Mouse (Mus musculus): ENCODE results near the gene Rbpj.
A peak's percentile ranks its signal among the peaks of the same experiment; 100 is the strongest.
"Not testable (repeated sequence)": the region's sequence is repeated elsewhere in the genome, so short reads cannot be mapped to it uniquely, and the experiment has no call there.

Gene Rbpj

DNA sequence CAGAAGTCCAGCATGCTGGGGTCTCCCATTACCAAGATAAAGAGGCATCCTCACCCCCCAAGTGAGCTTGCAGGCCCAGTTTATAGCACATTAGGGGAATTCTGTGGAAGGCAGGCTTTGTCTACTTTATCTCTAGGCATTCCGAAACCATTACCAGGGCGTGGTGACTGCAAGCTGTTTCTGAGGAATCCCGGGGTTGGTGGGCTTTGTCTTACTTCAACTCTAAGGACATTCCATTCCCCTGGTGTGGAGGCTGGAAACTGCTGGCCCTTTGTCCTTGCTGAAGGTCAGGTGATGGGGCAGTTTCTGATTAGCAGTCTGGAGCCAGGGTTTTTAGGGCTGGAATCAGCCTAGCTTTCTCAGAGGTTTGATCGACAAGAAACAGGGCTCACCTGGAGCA lies 205.6 kb downstream of the Rbpj start:
- DNase-seq (ENCODE audit: low spot score in 2 of 2) = no peak

DNA sequence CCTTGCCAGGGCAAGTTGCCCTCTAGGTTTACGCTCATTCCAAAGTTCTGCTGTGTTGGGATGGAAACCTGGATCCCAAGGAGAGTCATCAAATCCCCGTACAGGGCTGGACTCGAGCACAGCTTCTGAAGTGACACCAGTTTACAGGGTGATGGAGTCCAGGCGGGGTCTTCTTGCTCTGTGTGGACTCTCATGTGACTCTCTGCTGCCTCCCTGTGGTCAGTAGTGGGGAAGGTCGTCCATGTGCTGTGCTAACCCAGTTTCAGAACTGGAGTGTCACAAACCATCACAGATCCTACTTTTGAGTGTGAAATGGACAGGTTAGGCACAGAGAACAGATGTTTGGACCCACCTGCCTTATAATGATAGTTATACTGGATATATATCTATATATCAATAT lies 206.4 kb downstream of the Rbpj start:
- DNase-seq (ENCODE audit: low spot score in 2 of 2) = peak; percentile 53 to 65

DNA sequence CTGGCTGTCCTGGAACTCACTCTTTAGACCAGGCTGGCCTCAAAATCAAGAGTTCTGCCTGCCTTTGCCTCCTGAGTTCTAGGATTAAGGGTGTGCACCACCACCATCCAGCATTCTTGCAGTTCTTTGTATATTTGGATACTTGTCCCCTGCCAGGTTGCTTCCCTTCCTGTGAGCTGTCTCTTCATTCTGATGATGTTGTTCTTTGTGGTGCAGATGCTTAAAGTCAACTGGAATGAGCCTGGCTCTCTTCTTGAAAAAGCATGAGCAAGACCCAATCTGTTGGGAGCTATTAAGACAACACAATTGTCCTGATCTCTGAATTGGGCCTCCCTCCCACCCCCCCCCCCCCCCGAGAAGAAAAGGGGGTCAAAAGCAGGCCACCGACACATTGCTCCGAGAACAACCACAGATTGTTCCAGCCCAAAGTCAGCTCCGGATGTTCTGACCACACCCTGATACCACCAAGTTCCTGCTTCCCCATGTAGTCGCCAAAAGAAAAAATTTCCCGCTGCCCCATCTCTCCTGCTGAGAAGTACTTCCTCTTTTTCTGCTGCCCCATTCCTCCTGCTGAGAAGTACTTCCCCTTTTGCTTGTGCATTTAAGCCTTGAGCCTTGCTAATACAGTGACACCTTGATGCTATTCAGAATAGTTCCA lies 207.7 kb downstream of the Rbpj start:
- DNase-seq (ENCODE audit: low spot score in 2 of 2) = not testable (repeated sequence)

DNA sequence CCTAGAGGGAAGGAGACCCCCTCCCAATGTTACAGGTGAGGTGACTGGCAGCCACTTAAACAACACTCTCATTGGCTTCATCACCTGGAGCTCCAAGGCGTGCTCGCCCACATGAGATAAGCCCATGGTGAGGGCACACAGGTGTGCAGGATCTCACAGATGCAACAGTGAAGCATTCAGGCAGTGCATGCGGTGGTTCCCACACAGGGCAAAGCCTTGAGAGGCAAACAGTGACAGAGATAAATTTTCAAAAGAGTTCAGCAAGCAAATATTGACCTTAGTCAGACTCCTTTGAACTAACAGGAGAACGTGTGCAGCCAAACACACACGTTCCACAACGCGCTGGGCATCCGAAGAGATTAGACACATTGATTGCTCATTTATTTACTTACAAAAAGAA lies 210.7 kb downstream of the Rbpj start:
- DNase-seq (ENCODE audit: low spot score in 2 of 2) = no peak

DNA sequence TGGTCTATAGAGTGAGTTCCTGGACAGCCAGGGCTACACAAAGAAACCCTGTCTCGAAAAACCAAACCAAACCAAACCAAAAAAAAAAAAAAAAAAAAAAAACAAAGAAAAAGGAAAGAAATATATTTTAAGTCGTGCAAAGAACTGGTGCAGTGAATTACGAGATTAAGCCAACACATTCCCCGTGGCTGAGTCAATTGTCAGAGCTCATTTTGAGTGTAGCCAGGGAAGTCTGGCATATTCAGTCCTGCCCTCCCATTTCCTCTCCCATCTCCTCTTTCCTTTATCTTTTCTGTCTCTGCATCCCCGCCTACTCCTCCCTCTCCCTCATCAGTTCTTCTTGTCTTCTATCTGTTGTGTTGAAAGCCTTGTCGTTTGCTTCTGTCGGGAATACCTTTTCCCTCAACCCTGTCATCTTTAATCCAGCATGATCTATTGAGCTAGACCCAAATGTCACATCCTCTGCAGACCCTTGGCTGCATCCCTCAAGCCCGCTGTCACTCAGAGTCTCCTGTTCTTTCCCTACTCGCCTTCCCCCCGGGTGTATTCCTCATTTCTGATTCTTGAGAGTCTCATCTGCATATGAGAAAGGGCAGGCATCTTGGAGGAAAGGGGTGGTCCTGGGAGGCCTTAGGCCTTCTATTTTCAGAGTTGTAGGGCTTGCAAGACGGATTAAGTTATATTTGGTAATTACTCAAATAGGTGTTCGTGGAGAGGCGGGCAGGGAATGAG lies 212.2 kb downstream of the Rbpj start:
- DNase-seq (ENCODE audit: low spot score in 2 of 2) = no peak

DNA sequence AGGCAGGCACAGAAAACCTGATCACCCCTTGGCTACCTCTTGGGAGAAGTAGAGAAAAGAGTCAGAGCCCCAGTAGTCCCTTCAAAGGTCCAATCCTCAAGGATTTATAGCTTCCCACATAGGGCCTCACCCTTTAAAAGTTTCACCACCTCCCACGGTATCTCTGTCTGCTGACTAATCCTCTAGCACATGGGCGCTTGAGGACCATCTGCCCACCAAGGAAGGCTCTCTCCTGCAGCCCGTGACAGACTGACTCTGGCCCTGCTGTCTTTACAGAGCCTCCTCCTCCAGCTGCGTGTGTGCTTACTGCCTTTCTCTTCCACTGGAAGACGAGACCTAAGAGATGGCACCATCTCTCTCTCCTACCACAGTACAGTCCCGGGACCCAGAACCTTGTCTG lies 213.7 kb downstream of the Rbpj start:
- DNase-seq (ENCODE audit: low spot score in 2 of 2) = peak; percentile 26 to 37

DNA sequence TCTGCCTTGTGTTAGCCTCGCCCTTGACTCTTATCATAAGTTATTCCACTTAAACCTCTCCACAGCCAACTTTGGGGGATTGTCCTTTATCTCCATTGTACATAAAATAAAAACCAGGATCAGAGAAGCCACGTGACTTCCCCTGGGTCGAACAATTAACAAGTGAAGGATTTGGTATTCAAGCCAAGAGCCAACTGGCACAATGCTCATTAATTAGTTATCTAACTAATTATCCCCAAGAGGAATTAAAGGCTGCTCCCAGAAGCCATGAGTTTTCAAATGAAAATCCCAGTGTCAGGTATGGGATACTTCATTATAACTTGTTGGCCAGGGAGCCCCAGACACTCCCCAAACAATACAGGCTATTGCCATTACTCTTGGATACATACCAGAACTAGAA lies 218.0 kb downstream of the Rbpj start:
- no peak for DNase-seq (ENCODE audit: low spot score in 2 of 2)

DNA sequence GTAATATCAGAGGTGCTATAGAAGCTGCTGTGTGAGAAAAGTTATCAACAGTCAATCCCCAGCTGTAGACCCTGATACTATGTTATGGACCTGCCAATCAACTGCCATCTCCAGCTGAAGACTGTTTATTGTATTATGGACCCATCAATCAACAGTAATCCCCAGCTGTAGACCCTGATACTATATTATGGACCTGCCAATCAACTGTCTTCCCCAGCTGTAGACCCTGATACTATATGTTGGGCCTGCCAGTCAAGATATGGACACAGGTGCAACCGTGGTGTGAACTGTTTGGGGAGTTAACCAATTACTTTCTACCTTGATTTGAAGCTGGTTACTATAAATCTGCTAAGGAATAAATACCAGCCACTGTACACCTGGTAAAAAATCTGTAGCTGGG lies 218.5 kb downstream of the Rbpj start:
- DNase-seq (ENCODE audit: low spot score in 2 of 2) = no peak

DNA sequence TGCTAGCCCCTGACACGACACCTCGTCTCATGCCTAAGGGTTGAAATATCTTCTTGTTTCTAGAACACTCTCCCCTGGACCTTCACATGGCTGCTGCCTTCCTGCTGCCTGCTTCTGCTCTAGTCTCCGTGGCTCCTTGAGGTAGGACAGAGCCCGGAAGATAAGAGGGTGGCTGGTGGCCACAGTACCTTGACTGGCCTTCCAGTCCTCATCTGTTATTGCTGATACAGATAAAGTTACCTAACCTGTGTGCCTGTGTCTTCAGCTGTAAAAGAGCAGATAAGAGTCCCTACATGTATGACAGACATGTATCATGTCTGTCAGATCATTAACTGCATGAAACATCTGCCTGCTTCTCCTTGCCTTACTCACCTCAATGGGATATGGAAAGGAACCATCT lies 219.7 kb downstream of the Rbpj start:
- no peak for DNase-seq (ENCODE audit: low spot score in 2 of 2)

DNA sequence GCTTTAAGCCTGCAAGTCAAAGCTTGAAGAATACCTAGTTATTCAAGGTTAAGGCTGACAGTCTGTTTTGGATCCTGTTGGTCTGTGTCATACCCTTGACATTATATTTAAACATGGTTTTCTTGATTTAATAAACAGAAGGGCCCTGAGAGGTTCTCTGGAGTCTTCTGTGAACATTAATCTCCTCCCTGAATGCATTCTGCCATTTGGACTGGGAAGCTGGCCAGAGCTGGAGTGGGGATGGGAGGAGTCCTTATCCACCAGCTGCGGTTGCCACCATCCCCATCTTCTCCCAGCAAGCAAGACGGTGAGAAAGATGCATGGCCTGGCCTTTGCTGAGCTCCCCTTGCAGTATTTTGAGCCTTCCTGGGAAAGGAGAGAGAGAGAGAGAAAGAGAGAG lies 220.4 kb downstream of the Rbpj start:
- DNase-seq (ENCODE audit: low spot score in 2 of 2) = no peak

DNA sequence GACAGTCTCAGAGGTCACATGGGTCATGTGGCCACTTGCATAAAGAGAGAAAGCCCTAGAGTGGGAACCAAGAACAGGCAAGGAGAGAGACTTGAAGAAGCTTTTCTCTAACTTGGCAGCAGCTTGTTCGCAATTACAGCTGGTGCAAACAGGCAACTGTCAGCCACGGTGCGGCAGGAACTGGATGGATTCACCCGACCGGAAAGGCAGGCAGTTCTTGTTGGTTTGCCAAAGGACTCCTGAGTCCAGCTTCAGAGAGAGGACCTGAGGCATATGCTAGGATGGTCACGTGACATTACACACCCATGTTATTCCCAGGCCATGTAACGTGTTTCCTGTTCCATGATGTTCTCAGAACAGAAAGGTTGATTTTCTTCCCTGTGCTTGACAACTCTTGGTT lies 222.4 kb downstream of the Rbpj start:
- DNase-seq (ENCODE audit: low spot score in 2 of 2) = no peak

DNA sequence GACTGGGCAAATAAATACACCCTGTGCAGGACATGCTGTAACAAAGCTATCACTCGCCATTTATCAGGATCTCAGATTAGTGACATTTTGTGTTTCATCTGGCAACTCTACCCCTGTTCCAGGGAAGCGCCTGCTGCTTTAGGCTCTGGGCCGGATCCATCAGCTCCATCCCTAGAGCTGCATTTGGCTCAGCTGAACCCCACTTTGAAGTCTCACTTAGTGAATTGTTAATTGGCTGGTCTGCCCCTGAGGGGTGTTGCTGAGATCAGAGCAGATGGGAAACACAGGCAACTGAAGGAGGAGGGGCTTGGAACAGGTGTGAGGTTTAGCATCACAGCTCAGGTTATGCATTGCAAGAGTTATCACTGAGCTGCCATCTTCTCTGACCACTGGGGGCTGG lies 225.6 kb downstream of the Rbpj start:
- DNase-seq (ENCODE audit: low spot score in 2 of 2) = no peak

DNA sequence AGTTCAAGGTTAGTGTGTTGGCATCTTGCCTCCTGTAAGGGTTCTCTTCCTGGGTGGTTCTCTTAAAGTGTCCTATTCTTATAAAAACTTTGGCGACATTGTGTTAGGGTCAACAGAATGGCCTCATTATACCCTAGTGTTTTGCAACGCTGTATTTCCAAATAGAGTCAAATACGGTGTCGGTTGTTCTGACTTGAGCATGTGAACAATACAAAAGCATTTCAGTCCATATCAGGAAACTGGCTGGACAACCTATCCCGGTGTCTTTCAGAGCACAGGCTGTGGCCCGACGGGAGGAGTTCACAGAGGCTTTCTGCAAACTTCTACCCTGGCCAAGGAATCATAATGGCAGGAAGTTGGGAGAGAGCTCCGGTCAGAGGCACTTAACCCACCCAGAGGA lies 226.1 kb downstream of the Rbpj start:
- DNase-seq (ENCODE audit: low spot score in 2 of 2) = no peak

DNA sequence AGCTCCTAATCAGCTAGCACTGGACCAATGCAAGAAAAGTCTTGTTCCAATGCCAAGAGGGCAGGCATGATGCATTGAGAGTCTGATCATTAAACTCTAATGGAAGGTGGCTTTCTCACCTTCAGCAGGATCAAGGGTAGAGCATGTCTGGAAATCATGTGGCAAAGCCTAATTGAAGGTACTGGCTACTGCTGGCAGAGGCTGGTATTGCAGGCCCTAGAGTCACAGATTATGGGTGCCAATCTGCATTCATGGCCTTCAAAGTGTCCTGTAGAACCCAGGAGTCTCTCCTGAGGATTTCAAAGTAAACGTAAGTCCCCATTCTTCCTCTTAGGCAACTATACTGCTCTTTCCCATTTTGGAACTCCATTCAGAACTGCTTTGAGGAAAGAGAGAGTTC lies 226.7 kb downstream of the Rbpj start:
- no peak for DNase-seq (ENCODE audit: low spot score in 2 of 2)

DNA sequence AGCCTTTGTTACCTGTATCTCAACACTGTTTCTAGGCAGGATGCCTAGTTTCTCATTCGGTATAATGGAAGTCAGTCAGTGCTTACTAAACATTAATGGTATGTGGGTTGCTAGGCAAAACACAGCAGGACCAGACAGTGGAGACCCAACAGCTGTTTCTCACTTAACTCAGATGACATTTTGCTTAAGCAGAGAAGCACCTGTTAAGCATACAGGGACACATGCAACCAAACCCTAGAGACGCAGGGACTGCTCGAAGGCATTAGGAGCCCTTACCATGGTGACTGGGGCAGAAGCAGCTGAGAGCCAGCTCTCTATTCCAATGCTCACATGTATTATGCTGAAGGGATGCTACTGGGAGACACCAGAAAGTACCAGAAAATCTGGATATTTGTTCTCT lies 230.7 kb downstream of the Rbpj start:
- no peak for DNase-seq (ENCODE audit: low spot score in 2 of 2)

DNA sequence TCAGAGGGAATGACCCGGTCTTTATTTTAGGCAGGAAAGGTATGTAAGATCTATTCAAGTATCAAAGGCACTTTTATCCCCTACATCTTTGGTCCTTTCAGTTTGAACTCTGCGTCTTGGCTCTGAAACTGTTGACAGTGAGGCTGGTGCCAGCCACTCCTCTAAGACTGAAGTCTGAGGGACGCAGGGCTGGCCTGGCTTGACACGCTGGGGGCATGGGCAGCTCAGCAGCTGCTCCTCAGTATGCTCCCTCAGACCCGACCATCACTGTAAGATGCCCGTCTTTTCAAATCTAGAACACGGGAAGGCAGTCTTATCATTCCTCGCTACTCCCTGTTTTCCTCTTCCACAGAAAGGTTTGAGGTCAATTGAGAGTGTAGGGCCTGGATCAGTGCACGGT lies 231.8 kb downstream of the Rbpj start:
- DNase-seq (ENCODE audit: low spot score in 2 of 2) = no peak

DNA sequence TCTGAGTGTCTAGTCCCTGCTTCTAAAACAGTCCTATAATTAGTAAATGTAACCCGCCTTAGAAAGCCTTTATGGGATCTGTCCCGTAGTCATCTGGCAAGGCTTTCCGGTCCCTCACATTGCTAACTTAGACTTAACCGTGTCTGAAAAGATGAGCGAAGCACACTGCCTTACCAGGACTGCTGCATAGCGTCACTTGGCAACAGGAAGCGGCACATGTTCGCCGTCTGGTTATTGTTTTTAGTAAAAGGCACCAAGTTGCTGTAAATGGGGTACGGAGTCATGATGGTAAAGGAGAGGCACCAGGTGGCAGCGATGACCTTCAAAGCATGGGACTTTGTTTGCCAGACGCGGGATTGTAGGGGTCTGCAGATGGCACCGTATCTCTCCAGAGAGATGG lies 236.7 kb downstream of the Rbpj start:
- no peak for DNase-seq (ENCODE audit: low spot score in 2 of 2)
